Mouse (Mus musculus) stomach, embryonic 14.5 days (tissue): ENCODE results near the gene Gldc. TPM values are rescaled to one million over a fixed set of nuclear protein-coding genes. Genes with fewer than 3 reads are reported as not detected.

Experiments
- ATAC-seq: fragments of 200-750 bp; cut with Nextera tagmentation; 2 replicates; pipeline ENCODE4 v1.8.0; 2017; ENCODE audit warnings: low read depth, moderate TSS enrichment; ENCODE audit not compliant: insufficient number of reproducible peaks, insufficient read depth, low FRiP score
- H3K27ac ChIP-seq: fragments of 300-500 bp; sonication (generic); 2 replicates; pipeline ENCODE4 v1.5.1; 2014; ENCODE audit warnings: mild to moderate bottlenecking, low read length, moderate library complexity, mixed read lengths
- H3K27me3 ChIP-seq: fragments of 300-500 bp; sonication (generic); 2 replicates; pipeline ENCODE4 v1.6.1; 2014; ENCODE audit warnings: low read length, control low read depth, mixed read lengths; ENCODE audit not compliant: control insufficient read depth, insufficient read depth
- H3K36me3 ChIP-seq: fragments of 300-500 bp; sonication (generic); 2 replicates; pipeline ENCODE4 v1.6.1; 2014; ENCODE audit warnings: mild to moderate bottlenecking, control low read depth, low read length, moderate library complexity, mixed read lengths; ENCODE audit not compliant: control insufficient read depth, insufficient read depth
- H3K4me1 ChIP-seq: fragments of 300-500 bp; sonication (generic); 2 replicates; pipeline ENCODE4 v1.6.1; 2014; ENCODE audit warnings: low read length, control low read depth, mixed read lengths; ENCODE audit not compliant: control insufficient read depth, insufficient read depth
- H3K4me2 ChIP-seq: fragments of 300-500 bp; sonication (generic); replicated peaks from 2 replicates; pipeline ENCODE4 v1.6.1; 2014; ENCODE audit warnings: low read depth, low read length, control low read depth
- H3K4me3 ChIP-seq: fragments of 300-500 bp; sonication (generic); 2 replicates; pipeline ENCODE4 v1.5.1; 2014; ENCODE audit warnings: low read depth, low read length, control low read depth
- H3K9ac ChIP-seq: fragments of 300-500 bp; sonication (generic); replicated peaks from 2 replicates; pipeline ENCODE4 v1.6.1; 2014; ENCODE audit warnings: low read depth, mild to moderate bottlenecking, control low read depth, low read length, moderate library complexity, mixed read lengths
- H3K9me3 ChIP-seq: fragments of 300-500 bp; sonication (generic); 2 replicates; pipeline ENCODE4 v1.6.1; 2016; ENCODE audit warnings: low read depth, low read length, control low read depth; ENCODE audit not compliant: control insufficient read depth
- WGBS: fragments of 180-500 bp; shearing (Covaris S2); extraction: QIAGEN DNeasy Blood & Tissue Kit; methylation state at CpG from one replicate; pipeline ENCODE4 v1.1.7; 2014; 5-methylcytosine and 5-hydroxymethylcytosine counted together
- polyA plus RNA-seq: library from polyadenylated mRNA; unstranded; fragments of >200 nt; fragmentation: Nextera tagmentation; extraction: Ambion mirVana; gene quantifications from 2 replicates; pipeline ENCODE4 v1.2.1, GENCODE M21; 2014

The Gldc gene
- polyA plus RNA-seq, 1 experiment from 2014 or later, result 3.7 TPM

GRCm38 (mm10) chr19:30170319-30170718 is 4.9 kb downstream of the Gldc start:
- Histone ChIP-seq H3K4me3 (no peak overlapping the region), H3K27ac (no peak overlapping the region), H3K27me3 (0 out of 2 replicates have a peak, but pooled peaks cover 6% of the 10 kb centered on the region), H3K9me3 (no peaks in the 10 kb centered on the region), H3K4me1 (peaks cover 5% of the 10 kb centered on the region; the same call in 1 of the 2 replicates), H3K36me3 (no peaks in the 10 kb centered on the region), H3K4me2 (no peak overlapping the region), H3K9ac (no peak overlapping the region)
- 87% methylated on average over 6 of the region's 6 CpGs for WGBS
- no peak for ATAC-seq

GRCm38 (mm10) chr19:30166801-30167505 is 8.3 kb downstream of the Gldc start:
- WGBS, result 89% methylated on average over 20 of the region's 20 CpGs

GRCm38 (mm10) chr19:30164228-30164627 is 11.0 kb downstream of the Gldc start:
- Histone ChIP-seq H3K4me3 (no peak overlapping the region), H3K4me2 (no peak overlapping the region), H3K27me3 (no peaks in the 10 kb centered on the region), H3K4me1 (no peaks in the 10 kb centered on the region), H3K27ac (no peak overlapping the region), H3K36me3 (no peaks in the 10 kb centered on the region), H3K9me3 (no peaks in the 10 kb centered on the region), H3K9ac (no peak overlapping the region)
- ATAC-seq, result no peak
- WGBS, result 76% methylated on average over 2 of the region's 2 CpGs

More at GRCm38 (mm10) chr19:30166801-30167505, 8.3 kb downstream of the Gldc start:
- ATAC-seq, result no peak
- Histone ChIP-seq H3K9me3 (no peaks in the 10 kb centered on the region), H3K4me1 (no peaks in the 10 kb centered on the region), H3K27me3 (no peaks in the 10 kb centered on the region), H3K9ac (no peak overlapping the region), H3K4me2 (no peak overlapping the region), H3K4me3 (no peak overlapping the region), H3K36me3 (no peaks in the 10 kb centered on the region), H3K27ac (no peak overlapping the region)

- Histone ChIP-seq H3K9me3 (no peaks in the 10 kb centered on the region), H3K9ac (no peak overlapping the region), H3K4me3 (no peak overlapping the region), H3K27ac (no peak overlapping the region), H3K4me1 (no peaks in the 10 kb centered on the region), H3K4me2 (no peak overlapping the region), H3K36me3 (no peaks in the 10 kb centered on the region), H3K27me3 (no peaks in the 10 kb centered on the region)
- ATAC-seq, result no peak
- WGBS, result 89% methylated on average over 5 of the region's 5 CpGs
Measured at GRCm38 (mm10) chr19:30162808-30163207, 12.4 kb downstream of the Gldc start.

- 81% methylated on average over 2 of the region's 2 CpGs for WGBS
- no peak overlapping the region for H3K9ac ChIP-seq
- no peaks in the 10 kb centered on the region for H3K9me3 ChIP-seq
- no peak overlapping the region for H3K4me2 ChIP-seq
- H3K27ac ChIP-seq, result no peak overlapping the region
- no peaks in the 10 kb centered on the region for H3K4me1 ChIP-seq
- no peaks in the 10 kb centered on the region for H3K36me3 ChIP-seq
- H3K4me3 ChIP-seq, result no peak overlapping the region
- H3K27me3 ChIP-seq, result no peaks in the 10 kb centered on the region
- ATAC-seq, result no peak
Measured at GRCm38 (mm10) chr19:30160021-30160420, 15.2 kb downstream of the Gldc start.

- Histone ChIP-seq H3K9me3 (no peaks in the 10 kb centered on the region), H3K4me1 (no peaks in the 10 kb centered on the region), H3K27ac (no peak overlapping the region), H3K4me3 (no peak overlapping the region), H3K36me3 (no peaks in the 10 kb centered on the region), H3K27me3 (no peaks in the 10 kb centered on the region), H3K9ac (no peak overlapping the region), H3K4me2 (no peak overlapping the region)
- WGBS, result 86% methylated on average over 4 of the region's 4 CpGs
- ATAC-seq, result no peak
Measured at GRCm38 (mm10) chr19:30158189-30158588, 17.0 kb downstream of the Gldc start.

GRCm38 (mm10) chr19:30157031-30157687 is 18.1 kb downstream of the Gldc start:
- WGBS, result 64% methylated on average over 12 of the region's 12 CpGs

GRCm38 (mm10) chr19:30153729-30154128 is 21.5 kb downstream of the Gldc start:
- 81% methylated on average over 3 of the region's 3 CpGs for WGBS
- Histone ChIP-seq H3K4me1 (no peaks in the 10 kb centered on the region), H3K9ac (no peak overlapping the region), H3K4me3 (no peak overlapping the region), H3K9me3 (no peaks in the 10 kb centered on the region), H3K27me3 (no peaks in the 10 kb centered on the region), H3K27ac (no peak overlapping the region), H3K4me2 (no peak overlapping the region), H3K36me3 (no peaks in the 10 kb centered on the region)
- no peak for ATAC-seq

More at GRCm38 (mm10) chr19:30157031-30157687, 18.1 kb downstream of the Gldc start:
- Histone ChIP-seq H3K4me3 (no peak overlapping the region), H3K36me3 (no peaks in the 10 kb centered on the region), H3K4me1 (no peaks in the 10 kb centered on the region), H3K4me2 (no peak overlapping the region), H3K9ac (no peak overlapping the region), H3K9me3 (no peaks in the 10 kb centered on the region), H3K27ac (no peak overlapping the region), H3K27me3 (no peaks in the 10 kb centered on the region)
- no peak for ATAC-seq
